Mouse (Mus musculus) embryonic fibroblast, embryonic 13.5 days (primary cell): Measurements from ENCODE around the gene Trpm3.

Experiments
- CTCF ChIP-seq: IDR thresholded peaks from 2 replicates; pipeline ENCODE4 v1.5.1; 2011; ENCODE audit warnings: mild to moderate bottlenecking, control low read depth, low read length, moderate library complexity, borderline replicate concordance; ENCODE audit not compliant: insufficient read depth
- POLR2A ChIP-seq: IDR thresholded peaks from 2 replicates; pipeline ENCODE4 v1.6.1; 2011; ENCODE audit warnings: low read depth, mild to moderate bottlenecking, control low read depth, low read length, moderate library complexity

DNA sequence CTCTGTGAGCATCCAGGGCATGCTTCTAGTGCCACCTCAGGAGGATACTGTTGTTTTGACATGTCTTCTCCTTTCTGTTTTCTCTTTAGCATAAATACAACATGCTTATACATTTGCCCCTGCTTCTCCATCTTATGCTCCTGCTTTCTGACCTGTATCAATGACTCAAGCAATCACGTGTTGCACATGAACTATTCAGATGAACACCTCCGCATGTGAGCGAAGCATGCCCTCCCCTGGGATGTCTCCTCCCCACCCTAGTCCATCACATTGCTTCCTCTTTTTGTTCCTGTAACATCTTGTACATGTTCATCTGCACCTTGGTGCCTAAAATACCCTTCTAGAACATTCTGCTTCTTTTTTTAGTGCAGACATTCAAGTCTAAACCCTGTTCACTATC lies 265.2 kb downstream of the Trpm3 start:
- TF ChIP-seq CTCF (no peak), POLR2A (no peak)
